Mouse (Mus musculus) thymus, postnatal 14 days (tissue): ENCODE measurements around the gene Tcte1.
A peak's percentile ranks its signal among the peaks of the same experiment; 100 is the strongest.

ENCODE experiments used
- DNase-seq: peaks from one replicate; pipeline ENCODE4 v3.0.0; 2021

The Tcte1 gene

DNA sequence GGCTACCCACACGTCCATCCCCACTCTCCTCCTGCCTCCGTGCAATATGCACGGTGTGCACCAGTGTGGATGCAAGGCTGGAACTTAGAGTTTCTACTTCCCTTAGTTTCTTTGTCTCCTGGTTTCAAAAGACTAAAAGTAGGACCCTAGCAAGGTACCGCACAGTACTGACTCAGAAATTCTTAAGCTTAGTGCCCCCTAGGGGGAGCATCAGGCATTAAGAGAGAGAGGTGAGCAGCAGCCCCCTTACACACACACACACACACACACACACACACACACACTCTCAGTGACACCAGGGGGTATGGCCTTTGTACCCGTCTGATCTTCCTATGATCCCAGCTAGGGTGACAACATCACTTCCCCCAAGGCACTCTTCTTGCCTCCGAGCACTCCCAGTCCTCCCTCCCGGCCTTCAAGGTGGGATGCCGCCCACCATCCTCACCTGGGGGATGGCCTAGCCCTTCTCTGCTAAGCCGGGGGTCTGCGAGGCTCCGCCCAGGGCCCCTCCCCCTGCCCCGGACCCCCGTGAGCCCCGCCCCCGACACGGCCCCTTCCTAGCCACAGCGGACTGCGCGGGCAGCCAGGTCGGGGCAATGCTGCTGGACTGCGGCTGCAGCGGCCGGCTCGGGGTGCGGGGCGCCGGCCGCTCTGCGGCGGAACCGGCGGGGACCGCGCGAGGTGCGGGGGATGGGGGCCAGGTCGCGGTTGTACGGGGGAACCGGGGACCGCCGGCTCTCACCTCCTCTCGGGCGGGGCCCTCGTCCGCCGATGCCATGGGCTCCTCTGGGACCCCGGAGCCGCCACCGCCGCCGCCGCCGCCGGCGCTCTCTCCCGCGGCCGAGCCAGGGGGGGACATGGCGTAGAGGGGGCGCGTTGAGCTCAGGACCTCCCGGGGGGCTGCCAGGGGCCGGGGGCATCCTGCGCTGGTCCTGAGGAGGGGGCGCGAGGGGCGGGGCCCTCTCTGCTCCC is 25.6 kb downstream of the Tcte1 start:
- peak; percentile 74 for DNase-seq

DNA sequence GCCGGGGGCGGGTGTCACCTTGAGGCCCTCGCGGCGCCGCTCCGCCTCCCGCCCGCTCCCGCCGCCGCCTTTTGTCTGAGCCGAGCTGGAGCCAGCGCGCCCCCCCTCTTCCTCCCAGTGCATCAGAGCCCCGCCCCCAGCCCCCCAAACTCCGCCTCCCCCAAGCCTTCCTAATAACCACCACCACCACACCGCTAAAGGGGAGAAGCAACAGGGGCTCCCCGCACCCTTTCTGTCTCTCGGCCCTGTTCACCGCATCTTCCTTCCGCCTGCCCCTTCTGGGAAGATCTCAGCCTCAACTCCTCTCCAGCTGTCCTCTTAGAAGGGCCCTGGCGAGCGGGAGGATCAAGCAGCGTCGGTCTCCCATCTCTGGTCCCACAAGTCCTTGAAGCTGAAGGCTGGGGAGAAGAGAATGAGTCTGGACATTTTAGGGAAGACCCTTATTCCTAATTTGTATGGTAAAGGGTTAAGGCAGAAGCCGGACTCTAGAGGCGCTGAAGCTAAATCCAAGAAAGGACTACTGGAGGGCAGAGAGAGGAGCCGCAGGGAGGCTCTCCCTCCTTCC is 26.5 kb downstream of the Tcte1 start, which contains the start of gene Tmem151b:
Tmem151b (minus strand) TSS at position 61 of the 565 bp plus-strand sequence.
- peak; percentile 78 for DNase-seq

DNA sequence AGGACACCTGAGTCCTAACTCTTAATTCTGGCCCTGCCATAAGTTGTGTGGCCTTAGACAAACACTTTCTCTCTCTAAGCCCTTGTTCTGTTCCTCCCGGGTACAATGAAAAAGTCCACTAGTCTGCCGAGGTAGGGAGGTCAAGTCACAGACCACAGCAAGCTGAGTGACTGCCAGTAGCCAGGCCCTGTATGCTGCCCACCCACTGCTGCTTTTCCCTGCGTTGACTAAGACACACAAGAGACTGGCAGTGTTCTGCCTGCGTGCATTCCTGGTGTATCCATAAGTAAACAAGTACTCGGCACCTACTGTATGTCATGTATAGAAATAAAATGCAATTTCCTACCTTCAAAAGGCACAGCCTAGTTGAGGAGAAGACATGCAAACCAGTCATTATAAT is 27.0 kb downstream of the Tcte1 start:
- no peak for DNase-seq

DNA sequence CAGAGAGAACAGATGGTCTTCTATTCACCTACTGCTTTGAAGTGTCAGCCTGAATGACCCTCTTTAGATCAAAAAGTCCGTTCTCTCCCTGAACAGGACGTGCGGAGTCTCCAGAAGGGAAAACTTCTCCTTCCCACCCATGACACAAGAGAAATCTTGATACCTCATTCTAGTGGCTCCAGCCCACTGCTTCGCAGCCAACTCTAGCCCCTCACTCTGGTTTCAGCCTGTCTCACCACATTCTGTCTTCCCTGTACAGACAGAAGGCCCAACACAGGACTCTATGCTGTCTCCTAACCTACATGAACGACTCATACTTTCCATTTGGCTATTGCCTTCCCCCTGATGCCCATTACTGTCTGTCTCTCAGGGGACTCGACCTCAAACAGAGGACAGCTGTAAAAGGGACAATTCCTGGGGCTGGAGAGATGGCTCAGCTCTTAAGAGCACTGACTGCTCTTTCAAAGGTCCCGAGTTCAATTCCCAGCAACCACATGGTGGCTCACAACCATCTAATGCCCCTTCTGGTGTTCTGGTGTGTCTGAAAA is 28.1 kb downstream of the Tcte1 start:
- DNase-seq = no peak

DNA sequence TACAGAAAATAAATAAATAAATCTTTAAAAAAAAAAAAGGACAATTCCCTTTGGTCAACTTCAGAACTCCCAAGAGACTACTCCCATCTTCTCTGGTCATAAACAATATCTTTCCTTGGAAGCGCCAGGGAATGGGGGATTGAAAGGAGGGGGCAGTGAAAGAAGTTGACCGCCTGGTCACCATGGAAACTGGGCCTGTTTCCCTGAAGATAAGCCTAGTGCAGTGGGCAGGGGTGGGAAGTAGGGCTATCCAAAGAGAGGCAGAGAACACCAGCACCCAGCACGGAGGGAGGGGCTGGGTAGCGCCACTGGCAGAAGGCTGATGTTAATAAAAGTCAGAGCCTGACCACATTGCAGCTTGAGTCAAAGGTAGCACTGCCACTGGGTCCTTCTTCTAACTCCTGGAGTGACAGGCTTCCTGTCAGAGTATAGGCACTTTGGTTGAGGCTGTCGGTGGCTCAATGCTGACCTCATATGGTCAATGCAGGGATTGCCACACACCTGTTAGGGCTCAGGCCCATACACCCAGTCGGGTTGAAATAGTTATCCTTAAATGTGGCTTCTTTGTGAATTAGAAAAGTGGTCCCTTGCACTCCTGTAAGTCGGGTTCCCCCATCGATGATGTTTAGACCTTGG is 28.7 kb downstream of the Tcte1 start:
- peak; percentile 88 for DNase-seq

DNA sequence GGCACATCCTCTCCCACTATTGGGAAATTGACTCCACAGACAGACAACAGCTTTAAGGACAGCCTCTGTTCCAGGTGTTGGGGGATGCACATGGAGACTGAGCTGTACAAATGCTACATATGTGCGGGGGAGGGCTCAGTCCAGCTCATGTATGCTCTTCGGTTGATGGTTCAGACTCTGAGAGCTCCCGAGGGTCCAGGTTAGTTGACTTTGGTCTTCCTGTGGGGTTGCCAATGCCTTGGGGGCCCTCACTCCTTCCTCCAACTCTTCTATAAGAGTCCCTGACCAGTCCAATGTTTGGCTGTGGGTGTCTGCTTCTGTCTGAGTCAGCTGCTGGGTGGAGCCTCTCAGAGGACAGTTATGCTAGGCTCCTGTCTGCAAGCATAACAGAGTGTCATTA is 29.8 kb downstream of the Tcte1 start:
- no peak for DNase-seq

DNA sequence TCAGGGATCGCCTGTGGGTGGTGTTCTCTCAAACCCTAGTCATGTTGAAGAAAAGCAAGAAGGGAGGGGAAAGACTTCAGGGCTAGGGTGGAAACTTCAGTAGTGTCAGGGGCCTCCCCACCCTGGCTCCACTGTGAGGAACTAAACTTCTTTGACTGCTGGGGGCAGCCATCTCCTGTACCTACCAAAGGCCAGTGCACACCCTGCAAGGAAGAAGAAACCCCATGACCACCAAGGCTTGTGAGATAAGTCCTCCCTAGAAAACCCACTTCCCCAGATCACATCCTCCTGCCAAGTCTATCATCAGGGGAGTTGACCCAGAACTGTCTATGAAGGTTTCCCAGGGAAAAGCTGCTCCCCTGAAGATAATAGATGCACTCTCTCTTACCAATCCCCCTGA is 31.2 kb downstream of the Tcte1 start:
- DNase-seq = no peak

DNA sequence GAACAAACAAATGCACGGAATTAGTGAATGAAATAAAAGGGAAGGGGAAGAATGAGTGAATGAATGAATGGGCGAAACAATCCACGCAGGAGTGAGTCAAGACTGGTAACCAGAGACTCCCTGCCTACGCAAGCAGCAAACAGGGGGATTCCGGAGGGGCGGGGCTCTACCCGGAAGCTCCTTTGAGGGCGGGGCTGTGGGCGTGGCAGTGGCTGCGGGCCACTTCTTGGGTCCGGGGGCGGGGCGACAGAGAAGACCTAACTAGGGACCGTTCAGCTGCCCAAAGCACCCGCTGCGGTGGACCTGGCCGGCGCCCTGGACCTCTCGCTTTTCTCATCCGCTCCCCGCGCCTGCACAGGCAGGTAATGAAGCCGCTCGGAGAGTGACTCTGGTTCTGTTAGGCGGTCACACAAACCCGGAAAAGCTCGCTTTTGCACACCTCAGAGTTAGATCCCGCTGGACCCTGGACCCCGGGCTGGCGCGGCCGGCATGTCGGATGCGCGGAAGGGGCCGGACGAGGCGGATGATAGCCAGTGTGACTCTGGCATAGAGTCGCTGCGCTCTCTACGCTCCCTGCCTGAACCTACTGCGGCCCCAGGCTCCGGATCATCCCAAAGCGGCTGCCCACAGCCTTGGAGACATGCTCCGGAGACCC is 32.3 kb downstream of the Tcte1 start, which contains the start of gene Nfkbie:
Nfkbie (plus strand) TSS at position 252 of the 655 bp plus-strand sequence.
- DNase-seq = peak; percentile 99

DNA sequence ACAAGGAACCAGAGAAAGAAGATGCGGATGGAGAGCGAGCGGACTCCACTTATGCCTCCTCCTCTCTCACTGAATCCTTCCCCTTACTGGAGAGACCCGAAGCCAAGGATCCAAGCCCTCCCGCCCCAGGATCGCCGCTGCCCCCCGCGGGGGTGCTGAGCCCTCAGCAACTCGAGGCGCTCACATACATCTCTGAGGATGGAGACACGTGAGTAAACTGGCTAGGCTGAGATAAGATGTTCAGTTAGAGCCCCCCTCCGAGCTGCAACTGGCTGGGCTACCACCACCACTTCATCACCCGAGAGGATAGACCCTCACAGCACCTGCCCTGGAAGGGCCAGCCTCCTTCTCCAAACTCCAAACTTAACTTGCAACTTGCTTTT is 32.9 kb downstream of the Tcte1 start:
- peak; percentile 48 for DNase-seq

DNA sequence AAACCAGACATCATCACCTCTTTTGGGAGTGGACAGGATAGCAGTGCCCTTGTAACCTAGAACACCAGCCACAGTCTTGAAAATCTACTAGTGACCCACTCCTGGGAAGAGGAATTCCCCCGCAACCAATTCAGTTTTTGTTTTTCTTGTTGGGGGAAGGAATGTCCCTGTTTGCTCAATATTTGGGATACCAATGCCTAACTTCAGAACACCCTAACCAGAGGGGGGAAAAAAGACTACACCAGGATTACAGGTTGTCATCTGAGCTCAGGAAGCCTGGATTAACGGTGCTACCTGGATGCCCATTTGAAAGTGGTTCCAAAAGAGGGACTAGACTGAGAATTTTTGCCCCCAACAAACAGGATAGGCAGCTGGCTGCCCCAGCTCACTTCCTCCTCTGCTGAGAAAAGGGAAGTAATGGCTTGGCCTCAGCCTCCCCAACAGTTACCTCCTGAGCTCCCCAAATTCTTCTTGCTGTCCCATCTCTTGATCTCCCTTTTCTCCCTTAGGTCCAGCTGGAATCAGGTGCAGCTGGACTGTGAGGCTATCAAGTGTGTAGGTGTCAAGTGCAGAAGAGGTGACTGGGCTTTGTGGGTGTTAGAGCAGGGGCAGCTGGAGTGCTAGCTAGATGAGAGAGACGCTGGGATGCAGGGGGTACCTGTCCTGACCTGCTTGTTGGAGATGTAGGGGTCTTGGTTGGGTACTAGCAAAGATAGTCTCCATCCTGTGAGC is 33.4 kb downstream of the Tcte1 start:
- peak; percentile 49 for DNase-seq

DNA sequence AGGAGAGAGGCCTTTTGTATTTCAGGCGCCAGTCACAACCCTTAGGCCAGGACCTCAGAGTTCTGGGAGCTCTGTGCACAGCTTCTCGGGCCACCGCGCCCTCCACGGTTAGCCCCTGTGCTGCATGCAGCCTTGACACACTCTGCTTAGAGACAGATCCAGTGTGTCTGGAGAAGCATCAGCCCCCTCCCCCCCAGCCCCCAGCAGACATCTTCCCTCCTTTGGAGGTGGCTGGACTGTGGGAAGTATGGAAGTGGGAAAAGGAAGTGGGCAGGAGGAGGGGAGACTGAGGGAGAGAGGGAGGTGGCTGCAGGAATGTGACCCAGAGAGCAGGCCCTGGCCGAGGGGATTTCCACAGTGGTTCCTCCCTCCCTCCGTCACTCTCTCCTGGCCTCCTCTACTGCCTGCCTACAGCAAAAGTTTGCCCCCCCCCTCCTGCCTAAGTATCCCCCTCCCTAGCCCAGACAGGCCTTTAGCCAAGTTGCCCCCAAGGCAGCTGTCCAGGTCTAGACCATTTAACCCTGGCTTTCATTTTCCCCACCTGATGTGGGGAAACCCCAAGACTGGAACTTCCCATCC is 34.1 kb downstream of the Tcte1 start:
- peak; percentile 66 for DNase-seq

DNA sequence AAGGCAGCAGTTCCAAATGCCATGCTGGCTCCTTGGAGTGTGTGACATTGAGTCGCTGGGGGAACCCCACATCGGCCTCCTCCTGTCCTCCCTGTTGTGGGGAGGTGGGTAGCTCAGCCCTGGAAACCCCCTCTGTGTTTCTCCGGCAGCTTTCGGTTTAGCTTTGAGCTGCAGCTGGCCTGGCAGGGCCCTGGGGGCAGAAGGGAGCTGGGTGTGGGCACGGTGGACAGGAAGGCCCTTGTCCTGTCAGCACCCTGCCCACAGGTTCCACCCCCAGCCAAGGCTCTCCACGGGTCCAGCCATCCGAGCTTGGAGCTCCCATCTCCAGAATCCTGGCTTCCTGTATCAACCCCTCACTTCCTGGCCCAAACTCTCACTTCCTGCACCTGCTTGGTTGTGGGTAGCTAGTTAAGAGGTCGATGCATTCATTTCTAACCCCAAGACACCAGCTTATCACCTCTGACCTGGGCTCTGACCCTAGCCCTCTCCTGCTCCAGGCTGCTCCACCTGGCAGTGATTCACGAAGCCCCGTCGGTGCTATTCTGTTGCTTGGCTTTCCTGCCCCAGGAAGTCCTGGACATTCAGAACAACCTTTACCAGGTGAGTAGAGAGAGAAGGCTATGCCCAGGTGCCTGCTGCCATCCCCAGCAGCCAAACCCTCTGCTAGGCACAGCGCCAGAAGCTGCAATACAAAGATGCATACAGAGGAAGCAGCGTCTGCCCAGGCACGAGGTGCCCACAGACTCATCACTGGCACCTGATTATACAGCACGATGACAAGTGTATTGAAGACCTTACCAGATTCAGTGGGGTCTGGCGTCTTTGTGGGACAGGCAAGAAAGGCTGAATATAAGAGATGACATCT is 35.0 kb downstream of the Tcte1 start:
- DNase-seq = peak; percentile 62

DNA sequence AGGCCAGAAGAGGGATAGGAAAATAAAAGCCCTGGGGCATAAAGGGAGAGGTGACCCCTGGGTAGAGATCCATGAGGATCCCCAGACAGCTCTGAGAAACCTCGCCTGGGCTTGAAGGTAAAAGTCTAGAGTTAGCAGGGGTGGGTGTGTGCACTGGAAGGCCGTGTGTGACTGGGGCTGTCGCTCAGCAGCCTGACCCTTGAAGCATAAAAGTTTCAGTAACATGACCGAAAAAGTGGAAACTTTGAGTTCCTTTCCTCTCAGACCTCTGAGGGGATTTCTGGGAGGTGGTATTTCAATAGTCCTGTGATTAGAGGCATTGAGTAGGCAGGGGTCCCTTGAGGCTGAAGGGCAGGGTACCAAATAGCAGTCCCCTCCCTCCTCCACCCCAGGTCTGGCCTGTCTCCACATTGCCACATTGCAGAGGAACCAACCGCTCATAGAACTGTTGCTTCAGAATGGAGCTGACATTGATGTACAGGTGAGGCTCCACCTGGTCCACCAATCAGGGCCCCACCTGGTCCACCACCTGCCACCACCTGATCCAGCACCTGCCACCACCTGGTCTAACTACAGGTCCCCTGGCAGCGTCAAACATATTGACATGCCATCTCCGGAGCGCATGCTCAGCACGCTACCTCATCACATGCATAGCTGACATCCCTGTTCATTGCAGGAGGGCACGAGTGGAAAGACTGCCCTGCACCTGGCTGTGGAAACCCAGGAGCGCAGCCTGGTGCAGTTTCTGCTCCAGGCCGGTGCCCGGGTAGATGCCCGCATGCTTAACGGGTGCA is 36.7 kb downstream of the Tcte1 start:
- no peak for DNase-seq

DNA sequence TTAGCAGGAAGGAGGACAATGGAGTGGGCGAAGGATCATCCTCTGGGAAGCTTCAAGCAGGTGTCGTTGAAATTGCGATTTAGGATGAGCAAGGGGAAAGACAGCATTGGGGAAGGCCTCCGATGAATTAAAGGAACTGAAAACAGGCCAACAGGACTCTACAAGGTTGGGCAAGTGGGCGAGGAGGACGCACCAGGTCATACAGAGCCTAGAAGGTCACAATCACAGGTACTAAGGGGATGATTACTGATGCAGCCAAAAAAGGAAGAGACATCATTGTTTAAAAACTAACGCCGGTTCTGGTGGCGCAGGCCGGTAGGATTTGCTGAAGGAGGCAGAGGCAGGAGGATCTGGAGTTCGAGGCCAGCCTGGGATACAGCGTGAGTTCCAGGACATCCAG is 40.0 kb downstream of the Tcte1 start:
- DNase-seq = no peak

DNA sequence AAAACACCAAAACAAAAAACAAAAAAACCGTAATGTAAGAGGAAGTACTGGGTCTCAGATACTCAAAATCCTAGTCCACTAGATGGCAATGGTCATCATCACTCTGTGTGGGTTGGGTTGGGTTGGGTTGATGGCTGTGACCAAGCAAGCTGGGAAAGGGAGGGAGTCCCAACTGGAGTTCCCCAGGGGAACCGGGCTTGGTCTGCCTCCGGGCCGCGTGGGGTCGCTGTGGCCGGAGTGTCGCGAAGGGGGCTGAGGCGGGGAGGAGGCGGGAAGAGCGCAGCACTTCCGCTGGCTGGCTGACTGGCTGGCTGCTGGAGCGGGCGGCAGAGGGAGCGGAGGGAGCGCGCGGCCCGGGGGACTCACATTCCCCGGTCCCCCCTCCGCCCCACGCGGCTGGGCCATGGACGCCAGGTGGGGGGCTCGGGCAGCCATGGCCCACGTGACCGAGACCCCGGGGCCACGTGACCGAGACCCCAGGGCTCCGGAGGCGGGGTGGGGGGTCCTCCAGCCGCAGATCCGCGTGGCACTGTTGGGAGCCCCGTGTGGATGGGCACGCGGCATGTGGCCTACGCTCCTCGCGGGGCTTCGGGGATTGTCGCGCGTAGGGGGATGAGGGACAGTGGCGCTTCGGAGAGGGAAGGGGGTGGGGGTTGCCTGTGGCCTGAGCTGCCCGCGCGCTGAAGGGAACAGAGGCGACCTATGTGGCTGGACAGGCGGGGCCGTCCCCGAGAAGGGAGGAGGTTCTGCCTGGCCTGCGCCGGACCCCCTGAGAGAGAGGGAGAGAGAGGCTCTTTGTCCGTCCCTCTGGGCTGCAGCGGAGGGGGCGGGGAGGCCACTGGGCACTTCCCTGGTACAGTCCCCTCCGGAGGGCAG is 40.7 kb downstream of the Tcte1 start, which contains the start of gene Slc35b2:
Slc35b2 (plus strand) TSS at position 220 of the 876 bp plus-strand sequence.
- DNase-seq = peak; percentile 93

DNA sequence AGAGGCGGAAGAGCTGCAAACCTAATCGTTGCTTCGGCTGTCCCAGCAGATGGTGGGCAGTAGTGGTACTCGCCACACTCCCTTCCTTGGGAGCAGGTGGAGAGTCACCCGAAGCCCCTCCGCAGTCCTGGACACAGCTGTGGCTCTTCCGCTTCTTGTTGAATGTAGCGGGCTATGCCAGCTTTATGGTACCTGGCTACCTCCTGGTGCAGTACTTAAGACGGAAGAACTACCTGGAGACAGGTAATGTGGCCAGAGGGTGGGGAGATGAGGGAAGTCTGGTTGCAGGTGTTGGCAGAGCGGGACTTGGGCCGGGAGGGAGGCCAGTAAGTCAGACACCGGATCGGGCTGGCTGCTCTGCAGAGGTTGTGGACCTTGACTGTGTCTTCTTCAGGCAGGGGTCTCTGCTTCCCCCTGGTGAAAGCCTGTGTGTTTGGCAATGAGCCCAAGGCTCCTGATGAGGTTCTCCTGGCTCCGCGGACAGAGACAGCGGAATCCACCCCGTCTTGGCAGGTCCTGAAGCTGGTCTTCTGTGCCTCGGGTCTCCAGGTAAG is 41.4 kb downstream of the Tcte1 start:
- no peak for DNase-seq

DNA sequence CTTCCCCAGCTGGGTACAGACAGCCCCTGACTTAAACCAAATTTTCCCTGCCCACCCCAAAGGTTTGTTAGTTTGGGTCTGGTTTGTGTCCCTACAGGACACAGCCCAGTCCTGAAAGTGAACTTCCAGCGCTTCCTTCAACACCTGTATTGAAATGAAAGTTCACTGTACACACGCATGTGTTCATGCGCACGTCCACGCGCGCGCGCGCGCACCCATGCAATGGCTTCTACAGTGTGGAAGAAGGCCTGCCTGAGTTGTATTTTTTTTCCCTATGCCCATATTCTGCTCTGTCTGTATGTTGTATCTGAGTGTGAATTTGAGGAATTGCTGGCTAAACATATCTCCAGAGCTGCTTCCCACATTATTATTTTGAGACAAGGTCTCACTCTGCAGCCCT is 41.9 kb downstream of the Tcte1 start:
- no peak for DNase-seq

DNA sequence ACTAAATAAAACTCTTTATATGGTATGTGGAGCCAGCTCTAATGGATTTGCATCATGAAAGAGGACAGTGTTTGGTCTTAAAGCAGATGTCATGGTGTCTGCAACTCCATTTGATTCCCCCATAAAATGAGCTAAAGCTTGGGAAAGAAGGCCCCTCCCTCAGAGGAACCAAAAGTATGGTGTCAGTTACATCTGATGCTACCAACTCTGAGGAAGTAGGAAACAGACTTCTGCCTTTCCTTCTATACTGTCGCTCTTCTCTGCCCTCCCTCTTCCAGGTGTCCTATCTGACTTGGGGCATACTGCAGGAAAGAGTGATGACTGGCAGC is 42.8 kb downstream of the Tcte1 start:
- DNase-seq = no peak
